Mouse (Mus musculus) stomach, embryonic 14.5 days (tissue): ENCODE data around the gene Cerkl. TPM values are rescaled to one million over a fixed set of nuclear protein-coding genes. Genes with fewer than 3 reads are reported as not detected.

ENCODE experiments used
- ATAC-seq: fragments of 200-750 bp; cut with Nextera tagmentation; 2 replicates; pipeline ENCODE4 v1.8.0; 2017; ENCODE audit warnings: low read depth, moderate TSS enrichment; ENCODE audit not compliant: insufficient number of reproducible peaks, insufficient read depth, low FRiP score
- H3K27ac ChIP-seq: fragments of 300-500 bp; sonication (generic); 2 replicates; pipeline ENCODE4 v1.5.1; 2014; ENCODE audit warnings: mild to moderate bottlenecking, low read length, moderate library complexity, mixed read lengths
- H3K27me3 ChIP-seq: fragments of 300-500 bp; sonication (generic); 2 replicates; pipeline ENCODE4 v1.6.1; 2014; ENCODE audit warnings: low read length, control low read depth, mixed read lengths; ENCODE audit not compliant: control insufficient read depth, insufficient read depth
- H3K36me3 ChIP-seq: fragments of 300-500 bp; sonication (generic); 2 replicates; pipeline ENCODE4 v1.6.1; 2014; ENCODE audit warnings: mild to moderate bottlenecking, control low read depth, low read length, moderate library complexity, mixed read lengths; ENCODE audit not compliant: control insufficient read depth, insufficient read depth
- H3K4me1 ChIP-seq: fragments of 300-500 bp; sonication (generic); 2 replicates; pipeline ENCODE4 v1.6.1; 2014; ENCODE audit warnings: low read length, control low read depth, mixed read lengths; ENCODE audit not compliant: control insufficient read depth, insufficient read depth
- H3K4me2 ChIP-seq: fragments of 300-500 bp; sonication (generic); replicated peaks from 2 replicates; pipeline ENCODE4 v1.6.1; 2014; ENCODE audit warnings: low read depth, low read length, control low read depth
- H3K4me3 ChIP-seq: fragments of 300-500 bp; sonication (generic); 2 replicates; pipeline ENCODE4 v1.5.1; 2014; ENCODE audit warnings: low read depth, low read length, control low read depth
- H3K9ac ChIP-seq: fragments of 300-500 bp; sonication (generic); replicated peaks from 2 replicates; pipeline ENCODE4 v1.6.1; 2014; ENCODE audit warnings: low read depth, mild to moderate bottlenecking, control low read depth, low read length, moderate library complexity, mixed read lengths
- H3K9me3 ChIP-seq: fragments of 300-500 bp; sonication (generic); 2 replicates; pipeline ENCODE4 v1.6.1; 2016; ENCODE audit warnings: low read depth, low read length, control low read depth; ENCODE audit not compliant: control insufficient read depth
- WGBS: fragments of 180-500 bp; shearing (Covaris S2); extraction: QIAGEN DNeasy Blood & Tissue Kit; methylation state at CpG from one replicate; pipeline ENCODE4 v1.1.7; 2014; 5-methylcytosine and 5-hydroxymethylcytosine counted together
- polyA plus RNA-seq: library from polyadenylated mRNA; unstranded; fragments of >200 nt; fragmentation: Nextera tagmentation; extraction: Ambion mirVana; gene quantifications from 2 replicates; pipeline ENCODE4 v1.2.1, GENCODE M21; 2014

Cerkl gene
- polyA plus RNA-seq, result 0.50 and 1.4 TPM in 2 replicates

DNA sequence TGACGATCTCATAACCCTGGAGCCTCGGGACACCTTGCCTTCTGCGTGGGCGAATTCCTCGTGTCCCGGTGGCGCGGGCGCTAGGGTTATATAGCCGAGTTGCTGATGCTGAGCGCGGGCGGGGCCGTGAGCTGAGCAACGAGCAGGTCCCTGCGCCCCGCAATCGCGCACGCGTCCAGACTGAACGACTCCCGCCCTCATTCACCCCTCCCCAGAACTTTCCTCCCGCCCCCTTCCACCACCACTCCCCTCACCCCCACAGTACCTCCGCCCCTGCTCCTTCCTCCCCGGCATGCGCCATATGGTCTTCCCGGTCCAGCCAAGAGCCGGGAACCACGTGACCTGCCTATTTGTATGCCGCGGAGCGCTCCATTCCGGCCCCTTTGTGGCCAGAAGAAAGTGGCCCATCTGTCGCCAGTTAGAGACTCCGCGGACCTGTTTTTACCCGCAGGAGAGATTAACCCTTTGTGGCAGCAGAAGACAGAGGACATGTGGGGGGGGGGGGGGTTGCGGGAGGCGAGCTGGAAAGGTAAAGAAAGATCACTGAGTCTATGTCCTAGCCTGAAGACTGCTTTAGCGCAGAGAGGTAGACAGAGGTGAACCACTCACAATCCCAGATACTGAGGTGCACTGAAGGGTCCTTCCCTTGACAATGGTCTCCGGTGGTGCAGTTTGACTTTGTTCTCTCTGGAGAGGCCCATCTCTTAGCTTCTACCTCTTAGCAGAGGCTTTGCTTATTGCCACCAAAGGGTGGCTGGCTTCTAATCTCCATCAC is at the start of gene Cerkl, which contains the start of gene Neurod1:
Gene Cerkl (minus strand): TSS at position 211 of the 775 bp plus-strand sequence.
Gene Neurod1 (minus strand): TSS at position 177 of the 775 bp plus-strand sequence.
- under 1% methylated on average over 38 of the region's 42 CpGs for WGBS
- peak; percentile 71; the same call in 1 of the 2 replicates for ATAC-seq

DNA sequence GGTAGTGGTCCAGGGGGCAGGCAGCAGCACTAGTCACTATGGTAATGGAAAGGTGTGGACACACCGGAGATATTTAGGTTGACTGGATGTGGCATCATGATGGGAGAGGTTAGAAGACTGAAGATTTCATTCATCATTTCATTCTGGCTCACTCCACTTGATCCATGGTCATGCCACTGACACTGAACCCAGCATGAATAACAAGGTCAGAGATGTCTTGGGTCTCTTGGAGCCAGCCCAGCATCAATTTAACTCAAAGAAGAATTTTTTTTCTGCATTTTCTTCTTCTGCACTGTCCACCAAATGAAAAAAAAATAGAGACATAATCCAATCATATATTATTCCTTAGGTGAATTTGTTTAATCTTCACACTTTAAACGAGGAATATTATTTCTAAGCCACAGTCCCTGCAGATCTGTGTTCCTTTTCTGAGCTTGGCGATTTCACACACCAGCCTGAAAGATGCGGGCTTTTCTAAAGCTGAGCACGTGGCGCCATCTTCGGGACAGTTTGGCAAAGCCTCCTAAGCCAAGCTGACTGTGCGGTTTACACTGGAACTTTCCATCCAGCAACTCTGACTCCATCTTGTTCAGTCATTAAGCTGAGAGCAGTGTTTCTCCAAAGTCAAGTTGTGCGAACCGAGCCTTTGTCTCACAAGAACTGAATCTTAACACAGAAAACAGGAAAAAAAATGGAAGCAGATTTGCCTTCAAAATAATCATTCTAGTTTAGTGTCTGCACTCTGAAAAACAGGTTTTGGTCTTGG is 42.6 kb upstream of the Cerkl start:
- Histone ChIP-seq H3K9ac (no peak overlapping the region), H3K27me3 (no peaks in the 10 kb centered on the region), H3K9me3 (no peaks in the 10 kb centered on the region), H3K36me3 (no peaks in the 10 kb centered on the region), H3K27ac (no peak overlapping the region), H3K4me2 (no peak overlapping the region), H3K4me3 (no peak overlapping the region), H3K4me1 (no peaks in the 10 kb centered on the region)
- WGBS, result 27% methylated on average over 10 of the region's 10 CpGs
- no peak for ATAC-seq

More for the DNA sequence above, at the start of gene Cerkl, which contains the start of gene Neurod1:
- no peaks in the 10 kb centered on the region for H3K9me3 ChIP-seq
- H3K27ac ChIP-seq, result no peak within 1 kb of the TSS
- peak within 1 kb of the TSS; percentile 45 for H3K4me2 ChIP-seq
- H3K9ac ChIP-seq, result no peak within 1 kb of the TSS
- H3K4me3 ChIP-seq, result peak within 1 kb of the TSS; percentile 14
- H3K36me3 ChIP-seq, result no peaks in the 10 kb centered on the region
- no peaks in the 10 kb centered on the region for H3K4me1 ChIP-seq
- peaks cover 64% of the 10 kb centered on the region for H3K27me3 ChIP-seq

DNA sequence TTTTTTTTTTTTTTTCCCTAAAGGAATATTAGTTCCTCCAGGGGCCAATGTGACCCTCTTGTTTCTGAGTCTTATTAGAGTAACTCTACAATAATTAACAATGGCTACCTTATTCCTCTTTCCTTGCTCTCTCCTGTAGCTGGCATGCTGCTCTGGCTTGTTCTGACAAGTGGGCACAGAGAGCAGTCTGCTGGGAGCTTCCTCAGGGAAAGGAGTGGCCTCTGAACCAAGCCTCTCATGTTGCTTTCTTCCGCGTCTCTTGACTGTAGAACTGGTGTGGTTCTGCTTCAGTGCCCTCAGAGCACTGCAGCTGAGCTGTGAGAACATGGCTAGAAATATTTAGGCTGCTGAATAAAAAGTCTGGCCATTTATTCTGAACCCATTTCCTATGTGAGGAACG is 28.5 kb upstream of the Cerkl start:
- H3K36me3 ChIP-seq, result no peaks in the 10 kb centered on the region
- no peak overlapping the region for H3K9ac ChIP-seq
- 68% methylated on average over 3 of the region's 3 CpGs for WGBS
- no peaks in the 10 kb centered on the region for H3K27me3 ChIP-seq
- H3K4me3 ChIP-seq, result no peak overlapping the region
- no peak overlapping the region for H3K27ac ChIP-seq
- no peak for ATAC-seq
- no peaks in the 10 kb centered on the region for H3K4me1 ChIP-seq
- no peak overlapping the region for H3K4me2 ChIP-seq
- H3K9me3 ChIP-seq, result no peaks in the 10 kb centered on the region

DNA sequence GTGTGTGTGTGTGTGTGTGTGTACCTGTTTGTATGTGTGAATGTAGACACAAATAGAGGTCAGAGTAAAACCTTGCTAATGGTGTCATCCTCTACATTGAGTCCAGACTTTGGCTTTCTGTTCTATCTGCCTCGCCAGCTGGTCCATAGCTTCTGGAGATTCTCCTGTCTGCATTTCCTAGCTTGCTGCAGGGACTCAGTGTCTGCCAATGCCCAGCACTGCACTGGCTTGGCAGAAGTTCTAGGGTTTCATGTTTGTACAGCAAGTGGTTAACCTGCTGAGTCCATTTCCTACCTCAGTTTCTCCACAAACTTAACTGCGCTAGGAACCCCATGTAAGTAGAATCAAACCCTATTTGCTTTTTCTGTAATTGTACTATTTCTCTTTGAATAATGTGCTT is 25.9 kb upstream of the Cerkl start:
- ATAC-seq, result no peak
- H3K9ac ChIP-seq, result no peak overlapping the region
- 91% methylated on average over 2 of the region's 2 CpGs for WGBS
- no peaks in the 10 kb centered on the region for H3K27me3 ChIP-seq
- H3K27ac ChIP-seq, result no peak overlapping the region
- no peaks in the 10 kb centered on the region for H3K4me1 ChIP-seq
- no peak overlapping the region for H3K4me3 ChIP-seq
- no peak overlapping the region for H3K4me2 ChIP-seq
- no peaks in the 10 kb centered on the region for H3K9me3 ChIP-seq
- H3K36me3 ChIP-seq, result no peaks in the 10 kb centered on the region

DNA sequence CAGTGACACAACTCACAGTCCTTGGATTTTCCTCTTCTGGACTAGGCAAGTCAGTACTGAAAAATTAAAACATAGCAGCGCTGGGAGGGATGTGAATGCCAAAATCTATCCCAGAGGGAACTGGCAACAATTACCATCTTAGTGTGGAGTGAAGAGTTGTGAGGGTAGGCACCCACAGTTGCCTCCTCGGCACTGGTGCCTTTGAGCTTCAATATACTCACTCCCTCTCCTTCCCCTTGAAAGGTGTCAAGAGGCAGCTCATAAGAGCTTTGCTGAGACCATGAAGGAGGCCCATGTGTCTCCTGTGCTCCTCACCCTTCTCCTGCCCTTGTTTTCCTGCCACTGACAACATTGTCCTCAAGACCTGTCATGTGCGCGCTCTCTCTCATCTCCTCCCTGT is 5.8 kb upstream of the Cerkl start:
- H3K9ac ChIP-seq, result no peak overlapping the region
- H3K36me3 ChIP-seq, result no peaks in the 10 kb centered on the region
- WGBS, result 78% methylated on average over 4 of the region's 4 CpGs
- ATAC-seq, result no peak
- H3K4me1 ChIP-seq, result no peaks in the 10 kb centered on the region
- H3K9me3 ChIP-seq, result no peaks in the 10 kb centered on the region
- no peak overlapping the region for H3K27ac ChIP-seq
- H3K4me3 ChIP-seq, result no peak overlapping the region
- H3K27me3 ChIP-seq, result peaks cover 31% of the 10 kb centered on the region
- no peak overlapping the region for H3K4me2 ChIP-seq

DNA sequence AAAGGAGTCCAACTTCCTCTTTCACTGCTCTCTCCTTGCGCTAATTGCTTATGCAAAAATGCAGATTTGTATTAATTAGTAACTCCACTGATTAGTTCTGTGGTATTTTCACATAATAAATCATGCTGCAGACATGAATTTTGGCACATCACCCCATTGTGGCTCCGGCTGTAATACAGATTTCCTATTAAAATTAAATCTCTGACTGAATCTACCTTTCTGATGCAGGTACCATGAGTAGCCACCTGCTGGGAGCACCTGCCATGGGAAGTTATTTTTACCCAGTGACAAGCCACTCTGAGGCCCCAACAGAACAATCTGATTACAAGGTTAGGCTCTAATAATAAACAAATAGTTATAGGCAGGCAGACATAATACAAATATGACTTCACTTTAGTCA is 5.3 kb upstream of the Cerkl start:
- Histone ChIP-seq H3K9me3 (no peaks in the 10 kb centered on the region), H3K27me3 (peaks cover 37% of the 10 kb centered on the region), H3K36me3 (no peaks in the 10 kb centered on the region), H3K9ac (no peak overlapping the region), H3K4me1 (no peaks in the 10 kb centered on the region), H3K4me3 (no peak overlapping the region), H3K27ac (no peak overlapping the region), H3K4me2 (no peak overlapping the region)
- 82% methylated on average over 2 of the region's 2 CpGs for WGBS
- ATAC-seq, result no peak

DNA sequence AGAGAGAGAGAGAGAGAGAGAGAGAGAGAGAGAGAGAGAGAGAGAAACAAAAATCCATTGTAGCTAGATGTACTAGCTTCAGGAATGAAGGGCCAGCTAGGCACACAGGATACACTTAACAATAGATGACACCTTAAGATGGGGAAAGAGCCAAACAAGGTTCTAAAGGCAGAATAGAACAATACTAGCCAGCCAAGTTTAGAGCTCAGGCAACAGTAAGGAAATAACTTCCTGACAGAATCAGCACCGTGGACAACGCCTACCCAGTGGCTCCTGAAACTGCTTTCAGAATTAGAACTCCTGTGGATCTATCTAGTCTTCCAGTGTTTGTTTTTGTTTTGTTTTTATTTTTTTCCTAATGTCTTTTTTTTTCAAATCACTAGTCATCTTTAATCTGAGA is 4.0 kb upstream of the Cerkl start:
- H3K9me3 ChIP-seq, result no peaks in the 10 kb centered on the region
- no peak for ATAC-seq
- WGBS, result 2% methylated on average over 2 of the region's 2 CpGs
- no peaks in the 10 kb centered on the region for H3K4me1 ChIP-seq
- no peak overlapping the region for H3K27ac ChIP-seq
- H3K27me3 ChIP-seq, result peaks cover 49% of the 10 kb centered on the region
- H3K4me2 ChIP-seq, result no peak overlapping the region
- no peak overlapping the region for H3K4me3 ChIP-seq
- H3K36me3 ChIP-seq, result no peaks in the 10 kb centered on the region
- H3K9ac ChIP-seq, result no peak overlapping the region

DNA sequence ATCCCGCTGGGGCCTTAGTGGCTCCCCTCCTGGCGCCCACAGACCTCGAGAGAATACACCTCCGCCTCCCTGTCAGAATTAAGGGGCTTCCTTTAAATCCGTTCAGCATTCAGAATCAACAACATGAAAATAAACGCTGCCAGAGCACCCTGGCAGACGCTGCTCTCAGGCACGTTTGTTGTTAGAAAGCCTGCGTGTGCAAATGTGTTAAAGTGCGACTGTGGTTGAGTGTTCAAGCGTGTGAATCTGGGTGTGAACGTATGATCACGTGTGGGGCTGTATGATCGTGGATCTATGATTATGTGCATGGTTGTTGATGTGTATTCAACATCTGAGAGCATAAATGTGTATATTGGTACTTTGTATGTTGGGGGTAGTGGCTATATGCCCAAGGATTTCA is 3.5 kb upstream of the Cerkl start:
- H3K4me2 ChIP-seq, result no peak overlapping the region
- H3K9me3 ChIP-seq, result no peaks in the 10 kb centered on the region
- no peak for ATAC-seq
- H3K4me3 ChIP-seq, result no peak overlapping the region
- H3K4me1 ChIP-seq, result no peaks in the 10 kb centered on the region
- no peaks in the 10 kb centered on the region for H3K36me3 ChIP-seq
- H3K27me3 ChIP-seq, result peaks cover 54% of the 10 kb centered on the region
- 10% methylated on average over 14 of the region's 14 CpGs for WGBS
- H3K27ac ChIP-seq, result no peak overlapping the region
- H3K9ac ChIP-seq, result no peak overlapping the region
